Mouse (Mus musculus) CH12.LX (cell line): ENCODE results near the gene Patj.

Source experiments
- E2F4 ChIP-seq: IDR thresholded peaks from 2 replicates; pipeline ENCODE4 v1.6.1; 2011; ENCODE audit warnings: low read depth, low read length, improper control_type of control experiment; ENCODE audit not compliant: insufficient replicate concordance
- EP300 ChIP-seq: IDR thresholded peaks from 2 replicates; pipeline ENCODE4 v1.6.1; 2011; ENCODE audit warnings: low read length, improper control_type of control experiment
- ETS1 ChIP-seq: conservative IDR thresholded peaks from 2 replicates; pipeline ENCODE4 v1.6.1; 2012; ENCODE audit warnings: low read depth, mild to moderate bottlenecking, inconsistent platforms, low read length, improper control_type of control experiment, moderate library complexity
- JUND ChIP-seq: conservative IDR thresholded peaks from 2 replicates; pipeline ENCODE4 v1.6.1; 2011; ENCODE audit warnings: low read depth, low read length, improper control_type of control experiment
- MAFK ChIP-seq: IDR thresholded peaks from 2 replicates; pipeline ENCODE4 v1.6.1; 2011; ENCODE audit warnings: low read length, improper control_type of control experiment; ENCODE audit not compliant: insufficient replicate concordance
- MYC ChIP-seq: IDR thresholded peaks from 2 replicates; pipeline ENCODE4 v1.6.1; 2011; ENCODE audit warnings: low read depth, mild to moderate bottlenecking, improper control_type of control experiment, low read length
- POLR2A ChIP-seq: IDR thresholded peaks from 2 replicates; pipeline ENCODE4 v1.6.1; 2011; ENCODE audit warnings: low read depth, mild to moderate bottlenecking, improper control_type of control experiment, low read length
- USF1 ChIP-seq: IDR thresholded peaks from 2 replicates; pipeline ENCODE4 v1.6.1; 2014; ENCODE audit warnings: low read depth, mild to moderate bottlenecking, inconsistent platforms, low read length, improper control_type of control experiment
- ZC3H11A ChIP-seq: IDR thresholded peaks from 2 replicates; pipeline ENCODE4 v1.6.1; 2012; ENCODE audit warnings: low read depth, mild to moderate bottlenecking, inconsistent platforms, low read length, improper control_type of control experiment
- ZMIZ1 ChIP-seq: IDR thresholded peaks from 2 replicates; pipeline ENCODE4 v1.6.1; 2012; ENCODE audit warnings: low read depth, mild to moderate bottlenecking, inconsistent platforms, low read length, improper control_type of control experiment

GRCm38 (mm10) chr4:98403492-98403891 is 7.9 kb downstream of the Patj start:
- no peak for TF ChIP-seq ETS1
- no peak for TF ChIP-seq POLR2A
- TF ChIP-seq ZC3H11A: no peak
- no peak for TF ChIP-seq E2F4
- no peak for TF ChIP-seq USF1
- no peak for TF ChIP-seq MYC
- TF ChIP-seq ZMIZ1: no peak
- TF ChIP-seq EP300: no peak
- TF ChIP-seq JUND: no peak
- no peak for TF ChIP-seq MAFK
